Mouse (Mus musculus) MN1 (cell line): ENCODE data around the gene Nhs.

Source experiments
- DNase-seq: peaks from one replicate; pipeline ENCODE4 v3.0.0-alpha.2; 2016; ENCODE audit warnings: low spot score

Nhs gene

DNA sequence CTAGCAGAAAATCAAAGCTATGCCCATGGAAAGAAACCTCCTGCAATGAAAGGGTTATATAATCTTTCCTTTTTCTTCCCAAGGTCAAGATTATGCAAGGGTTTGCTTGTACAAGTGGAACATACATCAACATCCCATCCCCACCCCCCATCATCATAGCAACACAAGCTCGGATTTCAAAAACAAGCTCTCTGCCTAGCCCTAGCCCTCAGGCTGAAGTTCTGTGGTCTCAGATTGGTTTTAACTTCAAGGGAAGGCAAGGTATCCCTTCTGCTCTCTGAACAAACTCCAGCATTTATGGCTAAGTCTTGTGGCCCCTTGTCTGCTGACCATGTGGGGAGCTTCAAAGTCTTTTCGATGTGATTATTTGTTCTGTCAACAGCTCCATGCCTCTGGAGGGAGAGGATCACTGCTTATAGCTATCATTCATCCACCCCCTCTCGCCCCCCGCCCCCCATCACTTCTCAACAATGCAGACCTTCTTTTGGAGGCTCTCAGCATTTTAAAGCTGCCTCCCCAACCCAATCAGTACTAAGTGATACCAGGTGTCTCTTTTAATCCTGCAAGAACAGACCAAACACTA, 216.3 kb downstream of the Nhs start:
- no peak for DNase-seq

- DNase-seq, result peak; percentile 30
Observed at GRCm38 (mm10) chrX:161940696-161941095, 218.8 kb downstream of the Nhs start.

GRCm38 (mm10) chrX:161926683-161927053, 232.9 kb downstream of the Nhs start:
- DNase-seq, result no peak

GRCm38 (mm10) chrX:161925973-161926682, 233.4 kb downstream of the Nhs start:
- no peak for DNase-seq

GRCm38 (mm10) chrX:161922655-161923054, 236.9 kb downstream of the Nhs start:
- DNase-seq, result no peak

GRCm38 (mm10) chrX:161921581-161921980, 237.9 kb downstream of the Nhs start:
- no peak for DNase-seq

DNA sequence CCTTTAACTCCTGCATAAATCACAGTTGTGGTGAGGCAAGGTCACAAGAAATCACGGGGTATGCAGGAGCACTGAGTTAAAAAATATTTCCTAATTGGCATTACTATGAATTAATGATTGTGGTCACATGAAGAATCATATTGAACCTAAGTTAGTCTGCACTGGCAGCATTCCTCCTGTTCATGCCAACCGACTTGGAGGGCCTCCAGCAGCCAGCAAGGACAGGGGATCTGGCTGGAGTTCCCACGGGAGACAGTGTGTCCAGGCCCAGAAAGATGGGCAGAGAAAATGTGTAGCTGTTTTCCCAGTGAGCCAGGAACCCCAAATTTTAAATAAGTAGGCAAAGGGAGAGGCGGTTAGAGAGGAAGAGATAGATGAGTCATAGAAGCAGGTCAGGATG, 249.6 kb downstream of the Nhs start:
- DNase-seq, result peak; percentile 6

- no peak for DNase-seq
Observed at GRCm38 (mm10) chrX:161908652-161909403, 250.7 kb downstream of the Nhs start.

GRCm38 (mm10) chrX:161907595-161908592, 251.6 kb downstream of the Nhs start:
- DNase-seq, result no peak

- no peak for DNase-seq
Observed at GRCm38 (mm10) chrX:161894442-161894841, 265.1 kb downstream of the Nhs start.

DNA sequence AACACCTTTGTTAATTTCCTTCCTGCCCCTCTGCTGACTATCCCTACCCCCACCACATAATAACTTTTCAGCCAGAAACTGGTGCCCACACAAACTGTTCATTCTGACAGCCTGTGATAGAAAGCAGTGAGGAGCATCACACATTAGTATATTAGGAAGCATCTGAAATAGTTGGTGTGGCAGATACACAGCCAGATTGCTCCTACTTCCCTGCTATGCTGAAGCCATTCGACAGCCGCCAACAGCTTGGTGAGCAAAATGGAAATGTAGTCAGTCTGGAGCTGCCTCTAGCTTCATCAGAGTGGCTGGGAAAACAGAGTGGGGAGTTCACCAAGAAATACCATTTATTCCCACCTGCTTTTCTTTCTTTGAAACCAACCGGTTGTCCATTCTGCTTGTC, 275.9 kb downstream of the Nhs start:
- DNase-seq, result no peak

DNA sequence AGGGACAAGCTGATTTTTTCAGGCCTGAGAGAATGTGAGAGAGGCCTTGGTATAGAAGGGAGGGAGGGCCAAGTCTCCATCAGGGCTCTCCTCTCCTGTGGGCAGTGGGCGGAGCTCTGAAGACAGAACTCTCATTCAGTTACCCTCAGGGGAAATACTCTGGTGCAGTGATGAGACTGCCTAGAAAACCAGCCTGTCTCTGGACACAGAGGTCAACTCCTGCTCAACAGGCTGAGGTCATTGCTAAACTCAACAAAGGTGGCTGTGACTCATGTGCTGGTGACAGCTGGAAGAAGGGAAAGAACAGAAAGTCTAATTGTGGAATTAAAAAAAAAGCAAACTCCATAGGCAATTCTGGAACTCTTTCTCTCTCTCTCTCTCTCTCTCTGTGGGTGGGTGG, 282.4 kb downstream of the Nhs start:
- DNase-seq, result peak; percentile 32

DNA sequence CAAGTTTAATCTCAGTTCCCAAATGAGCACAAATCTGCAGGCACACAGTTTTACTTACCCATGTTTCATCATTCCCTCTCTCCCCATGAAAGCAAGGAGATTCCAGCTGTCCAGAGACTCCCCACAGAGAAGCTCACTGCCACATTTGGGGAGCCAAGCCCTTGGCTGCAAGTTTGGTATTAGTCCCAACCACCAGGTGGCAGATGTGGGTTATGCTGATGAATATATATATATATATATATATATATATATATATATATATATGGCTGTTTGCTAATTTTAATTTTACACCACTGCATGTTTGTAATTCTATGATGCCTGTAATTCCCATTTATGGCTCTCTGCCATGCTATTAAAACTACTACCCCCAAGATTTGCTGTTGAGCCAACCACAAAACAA, 286.0 kb downstream of the Nhs start:
- DNase-seq, result no peak

DNA sequence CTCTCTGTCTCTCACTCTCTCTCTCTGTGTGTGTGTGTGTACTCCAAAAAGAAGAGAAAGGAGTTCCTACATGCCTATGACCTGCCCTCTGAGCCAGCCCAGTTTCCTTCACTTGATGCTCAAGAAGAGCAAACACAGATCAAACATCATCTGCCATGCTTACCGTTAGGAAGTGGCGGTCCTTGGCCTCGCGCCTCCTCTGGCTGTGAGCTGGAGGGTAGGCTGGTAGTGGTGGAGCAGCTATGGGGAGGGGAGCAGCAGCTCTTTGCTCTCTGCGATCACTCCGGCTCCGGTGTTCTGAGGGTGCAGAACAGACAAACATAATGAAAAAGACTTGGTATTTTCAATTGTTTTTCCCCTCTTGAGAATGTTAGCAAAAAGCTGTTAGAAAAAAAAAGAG, 288.2 kb downstream of the Nhs start:
- DNase-seq, result no peak

DNA sequence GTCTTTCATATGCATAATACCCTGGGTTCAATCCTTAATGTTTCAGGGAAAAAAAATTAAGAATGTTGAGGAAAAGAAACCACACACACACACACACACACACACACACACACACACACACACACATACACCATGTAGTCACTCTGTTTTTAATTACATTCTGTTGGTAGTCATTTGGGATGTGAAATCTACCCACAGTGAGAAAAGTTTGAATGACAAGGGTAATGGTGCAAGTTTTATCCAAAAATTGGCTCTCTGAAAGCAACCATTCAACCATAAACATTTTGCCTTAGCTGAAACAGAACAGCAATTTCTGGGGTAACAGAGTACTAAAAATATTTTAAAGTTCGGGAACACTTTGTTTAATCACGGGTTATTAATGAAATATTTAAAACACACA, 303.9 kb downstream of the Nhs start:
- DNase-seq, result no peak

DNA sequence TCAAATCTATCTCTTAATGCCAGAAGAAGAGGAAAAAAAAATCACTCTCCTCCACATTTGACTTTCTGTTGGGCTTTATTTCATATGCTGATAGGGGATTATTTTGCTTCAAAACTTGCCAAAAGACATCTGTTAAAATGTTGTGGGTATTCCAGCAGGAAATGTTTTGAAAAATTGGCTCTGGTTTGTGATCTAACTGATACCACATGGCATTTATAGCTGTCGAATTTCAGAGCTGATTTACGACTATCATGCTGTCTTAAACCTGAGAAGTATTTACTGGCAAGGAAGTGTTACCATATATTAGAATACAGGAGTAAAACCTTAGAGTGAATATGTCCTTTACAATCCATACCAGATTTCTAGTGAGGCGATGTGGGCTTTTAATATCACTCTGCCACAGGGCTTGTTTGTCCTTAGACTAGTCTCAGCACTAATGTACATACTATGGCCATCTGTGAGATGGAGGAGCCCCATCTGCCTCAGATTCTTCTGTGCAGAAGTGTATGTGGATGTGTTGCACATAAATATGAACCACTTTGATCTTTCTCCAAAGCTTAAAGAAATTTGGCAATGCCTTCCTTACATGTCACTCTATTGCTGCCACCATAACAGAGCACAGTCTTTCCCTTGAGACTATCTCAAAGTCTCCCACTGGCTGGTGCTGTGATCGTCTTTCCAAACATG, 305.8 kb downstream of the Nhs start:
- no peak for DNase-seq

GRCm38 (mm10) chrX:161826186-161826585, 333.3 kb downstream of the Nhs start:
- peak; percentile 49 for DNase-seq

DNA sequence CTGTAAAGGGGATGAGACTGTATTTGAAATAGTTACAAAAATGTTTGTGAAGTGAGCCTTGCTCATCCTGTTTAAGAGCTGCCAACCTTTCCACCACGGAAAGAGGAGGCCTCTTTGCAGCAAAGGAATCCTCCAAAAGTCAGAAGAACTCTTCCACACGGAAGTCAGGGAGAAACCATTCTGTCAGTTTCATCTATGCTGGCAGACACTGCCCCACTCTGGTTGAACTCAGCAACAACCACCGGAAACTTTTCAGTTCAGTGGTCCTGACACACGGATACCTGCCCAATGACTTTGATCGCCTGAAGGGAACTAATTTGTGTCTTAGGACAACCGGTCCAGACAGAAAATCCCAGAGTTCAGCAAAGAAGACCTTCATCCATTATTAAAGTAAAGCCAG, 369.3 kb downstream of the Nhs start:
- DNase-seq, result no peak
